Mouse (Mus musculus) granulocyte monocyte progenitor cell, adult 5-6 weeks (primary cell): ENCODE measurements around the gene Slc13a1. TPM values are rescaled to one million over a fixed set of nuclear protein-coding genes. Genes with fewer than 3 reads are reported as not detected.

Experiments used
- ATAC-seq: replicated peaks from 2 replicates; pipeline ENCODE4 v1.8.0; 2016; ENCODE audit warnings: mild to moderate bottlenecking, moderate TSS enrichment, inconsistent platforms; ENCODE audit not compliant: poor library complexity, severe bottlenecking
- total RNA-seq, 2 experiments: library from RNA; stranded (forward) in 1 of 2; stranded (reverse) in 1 of 2; fragments of 200-712, 200-1000 nt in 1 of 2; fragments of >200 nt in 1 of 2; fragmentation: Nextera tagmentation in 1 of 2; gene quantifications; 2 replicates each; pipeline ENCODE4 v1.2.3; 2014 to 2017

Gene Slc13a1
- total RNA-seq, 2 experiments from 2014 or later: not detected

DNA sequence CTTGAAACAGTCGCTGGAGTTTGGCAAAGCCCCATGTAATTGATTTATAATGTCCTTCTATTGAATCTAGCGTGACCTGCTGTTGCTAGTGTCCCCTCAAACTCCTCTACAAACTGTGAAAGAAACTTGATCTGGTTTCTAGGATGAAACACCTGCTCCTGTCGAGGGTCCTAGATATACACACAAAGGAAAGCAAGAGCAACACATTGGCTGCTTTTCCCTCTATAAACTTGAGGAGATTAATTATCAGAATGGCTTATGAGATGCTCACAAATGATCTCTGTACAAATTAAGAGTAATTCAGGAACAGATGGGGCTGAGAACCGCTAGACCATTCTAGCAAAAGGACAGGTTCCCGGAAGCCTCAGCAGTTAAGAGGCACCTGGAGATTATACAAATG lies 67.2 kb downstream of the Slc13a1 start:
- ATAC-seq: no peak

GRCm38 (mm10) chr6:24097400-24097799 lies 70.5 kb downstream of the Slc13a1 start:
- no peak for ATAC-seq

DNA sequence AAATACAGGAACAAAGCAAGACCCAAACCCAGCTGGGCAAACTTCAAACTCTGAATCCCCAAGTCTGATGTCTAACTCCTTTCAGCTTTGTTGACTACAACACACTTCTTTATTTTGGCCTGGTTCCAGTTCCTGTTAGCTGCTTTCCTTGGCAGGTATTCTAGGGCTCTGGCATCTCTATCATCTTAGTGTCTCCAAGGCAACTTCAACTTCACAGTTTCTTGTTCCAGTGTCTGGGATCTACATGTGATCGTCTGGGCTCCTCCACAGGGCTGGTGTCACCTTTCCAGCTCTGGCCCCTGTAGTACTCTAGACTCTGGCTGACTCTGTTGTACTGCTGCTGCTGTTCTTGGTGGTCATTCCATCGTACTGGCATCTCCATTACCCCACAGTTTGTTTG lies 91.8 kb downstream of the Slc13a1 start:
- ATAC-seq: no peak

- no peak for ATAC-seq
Measured at GRCm38 (mm10) chr6:24072804-24073203, 95.1 kb downstream of the Slc13a1 start.

DNA sequence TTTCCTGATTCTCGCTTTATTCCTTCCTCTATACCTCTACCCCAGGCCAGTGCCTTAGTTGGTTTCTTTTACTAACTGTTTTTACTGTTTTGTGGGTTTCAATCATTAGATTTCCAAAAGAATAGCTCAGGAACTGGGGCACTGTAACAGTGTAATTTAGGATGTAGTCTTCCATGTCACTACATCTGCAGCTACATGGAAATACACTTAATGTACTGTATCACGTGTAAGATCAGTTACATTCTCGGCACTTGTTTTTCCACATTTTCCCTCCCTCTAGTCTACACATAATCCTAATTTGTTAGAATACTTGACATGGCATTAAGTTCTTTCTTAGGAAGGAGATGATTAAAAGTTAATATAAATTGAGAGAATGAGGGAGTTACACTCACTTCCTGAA lies 108.1 kb downstream of the Slc13a1 start:
- ATAC-seq: no peak

- no peak for ATAC-seq
Measured at GRCm38 (mm10) chr6:24055086-24055485, 112.8 kb downstream of the Slc13a1 start.

GRCm38 (mm10) chr6:24054086-24054710 lies 113.7 kb downstream of the Slc13a1 start:
- ATAC-seq: no peak

DNA sequence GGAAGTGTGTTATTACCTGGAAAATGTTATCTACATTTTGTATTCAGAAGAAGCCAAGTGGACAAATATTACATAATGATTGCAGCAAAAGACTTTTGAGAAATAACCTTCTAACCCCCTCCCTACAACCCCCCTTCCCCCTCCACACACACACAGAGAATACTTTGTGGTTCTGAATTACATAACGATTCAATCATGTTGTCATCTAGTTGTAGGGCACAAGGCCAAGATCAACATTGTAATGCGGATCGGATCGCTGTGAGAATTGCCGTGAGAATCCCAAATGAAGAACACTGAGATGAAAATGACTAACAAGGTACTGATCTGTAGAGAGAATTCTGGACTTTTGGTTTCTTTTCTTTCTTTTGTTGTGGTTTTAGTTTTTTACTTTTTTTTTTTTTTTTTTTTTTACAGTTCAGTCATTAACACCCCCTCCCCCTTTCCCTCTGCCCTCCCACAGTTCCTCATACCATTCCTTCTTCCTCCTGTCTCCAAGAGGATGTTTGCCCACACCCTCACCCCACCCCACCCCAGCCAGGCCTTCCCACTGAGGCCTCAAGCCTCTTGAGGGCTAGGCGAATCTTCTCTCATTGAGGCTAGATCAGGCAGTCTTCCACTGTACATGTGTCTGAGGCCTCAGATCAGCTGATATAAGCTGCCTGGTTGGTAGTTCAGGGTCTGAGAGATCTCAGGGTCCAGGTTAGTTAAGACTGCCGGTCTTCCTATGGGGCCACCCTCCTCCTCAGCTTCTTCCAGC lies 120.7 kb downstream of the Slc13a1 start:
- peak; percentile 97 for ATAC-seq

DNA sequence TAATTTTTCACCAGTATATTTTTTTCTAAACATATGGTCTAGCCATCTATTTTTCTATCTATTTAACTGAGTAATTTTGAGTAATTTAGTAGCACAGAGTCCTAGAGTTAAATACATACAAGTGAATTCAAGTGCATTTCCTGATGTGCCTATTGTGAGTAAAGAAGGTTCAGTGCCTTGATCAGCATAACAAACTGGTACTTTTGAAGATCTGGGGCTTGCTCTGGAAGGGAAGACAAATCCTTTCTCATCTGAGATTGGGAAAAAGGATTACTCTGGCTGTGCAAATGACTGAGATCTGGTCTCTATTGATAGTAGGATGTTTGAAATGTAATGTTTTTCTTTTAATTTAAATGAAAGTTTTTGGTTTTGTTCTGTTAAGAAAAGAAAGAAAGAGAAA lies 124.4 kb downstream of the Slc13a1 start:
- no peak for ATAC-seq

Other genes starting within 250 kb of the Slc13a1 start
- not detected in 2 replicates for gene Tas2r118, start 198.0 kb downstream of the Slc13a1 start, total RNA-seq (2014; fragmentation: Nextera tagmentation)
- gene Tas2r118, start 198.0 kb downstream of the Slc13a1 start, total RNA-seq (2017): not detected in 2 replicates